Mouse (Mus musculus) intestine, embryonic 16.5 days (tissue): ENCODE measurements around the gene Haghl. TPM values are rescaled to one million over a fixed set of nuclear protein-coding genes. Genes with fewer than 3 reads are reported as not detected.
"Not testable (repeated sequence)": the region's sequence is repeated elsewhere in the genome, so short reads cannot be mapped to it uniquely, and the experiment has no call there.

Experiments
- ATAC-seq: fragments of 200-750 bp; cut with Nextera tagmentation; 2 replicates; pipeline ENCODE4 v1.8.0; 2017; ENCODE audit warnings: moderate TSS enrichment, moderate library complexity
- H3K27ac ChIP-seq: fragments of 300-500 bp; sonication (generic); 2 replicates; pipeline ENCODE4 v1.5.1; 2014; ENCODE audit warnings: mild to moderate bottlenecking, low read length
- H3K27me3 ChIP-seq: fragments of 300-500 bp; sonication (generic); replicated peaks from 2 replicates; pipeline ENCODE4 v1.6.1; 2014; ENCODE audit warnings: low read length, control low read depth, mixed read lengths; ENCODE audit not compliant: control insufficient read depth, insufficient read depth
- H3K36me3 ChIP-seq: fragments of 300-500 bp; sonication (generic); 2 replicates; pipeline ENCODE4 v1.6.1; 2014; ENCODE audit warnings: low read length, control low read depth; ENCODE audit not compliant: control insufficient read depth, insufficient read depth
- H3K4me1 ChIP-seq: fragments of 300-500 bp; sonication (generic); 2 replicates; pipeline ENCODE4 v1.6.1; 2014; ENCODE audit warnings: low read length, control low read depth, mixed read lengths; ENCODE audit not compliant: control insufficient read depth, insufficient read depth
- H3K4me2 ChIP-seq: fragments of 300-500 bp; sonication (generic); 2 replicates; pipeline ENCODE4 v1.6.1; 2014; ENCODE audit warnings: low read depth, low read length, control low read depth
- H3K4me3 ChIP-seq: fragments of 300-500 bp; sonication (generic); 2 replicates; pipeline ENCODE4 v1.5.1; 2014; ENCODE audit warnings: mild to moderate bottlenecking, low read length
- H3K9ac ChIP-seq: fragments of 300-500 bp; sonication (generic); 2 replicates; pipeline ENCODE4 v1.6.1; 2014; ENCODE audit warnings: low read depth, low read length
- H3K9me3 ChIP-seq: fragments of 300-500 bp; sonication (generic); 2 replicates; pipeline ENCODE4 v1.6.1; 2016; ENCODE audit warnings: low read length, control low read depth; ENCODE audit not compliant: control insufficient read depth
- WGBS: fragments of 180-500 bp; shearing (Covaris S2); extraction: QIAGEN DNeasy Blood & Tissue Kit; methylation state at CpG from one replicate; pipeline ENCODE4 v1.1.7; 2014; 5-methylcytosine and 5-hydroxymethylcytosine counted together
- polyA plus RNA-seq: library from polyadenylated mRNA; unstranded; fragments of >200 nt; fragmentation: Nextera tagmentation; extraction: Ambion mirVana; gene quantifications from 2 replicates; pipeline ENCODE4 v1.2.1, GENCODE M21; 2015

The Haghl gene
- polyA plus RNA-seq, 1 experiment from 2014 or later: 41.1 TPM

GRCm38 (mm10) chr17:25755627-25756377 lies 29.7 kb downstream of the Haghl start:
- H3K4me3 ChIP-seq: no peak overlapping the region
- no peaks in the 10 kb centered on the region for H3K27me3 ChIP-seq
- no peaks in the 10 kb centered on the region for H3K36me3 ChIP-seq
- no peak overlapping the region for H3K27ac ChIP-seq
- no peak overlapping the region for H3K4me2 ChIP-seq
- H3K9me3 ChIP-seq: no peaks in the 10 kb centered on the region
- peak; percentile 70 for ATAC-seq
- WGBS: 29% methylated on average over 4 of the region's 4 CpGs
- peaks cover 6% of the 10 kb centered on the region; the same call in 1 of the 2 replicates for H3K4me1 ChIP-seq
- no peak overlapping the region for H3K9ac ChIP-seq

GRCm38 (mm10) chr17:25755086-25755485 lies 30.4 kb downstream of the Haghl start:
- no peak overlapping the region for H3K4me2 ChIP-seq
- H3K4me1 ChIP-seq: peaks cover 6% of the 10 kb centered on the region; the same call in 1 of the 2 replicates
- no peaks in the 10 kb centered on the region for H3K27me3 ChIP-seq
- H3K4me3 ChIP-seq: no peak overlapping the region
- no peaks in the 10 kb centered on the region for H3K9me3 ChIP-seq
- H3K36me3 ChIP-seq: no peaks in the 10 kb centered on the region
- ATAC-seq: no peak
- WGBS: 82% methylated on average over 4 of the region's 4 CpGs
- no peak overlapping the region for H3K27ac ChIP-seq
- H3K9ac ChIP-seq: no peak overlapping the region

DNA sequence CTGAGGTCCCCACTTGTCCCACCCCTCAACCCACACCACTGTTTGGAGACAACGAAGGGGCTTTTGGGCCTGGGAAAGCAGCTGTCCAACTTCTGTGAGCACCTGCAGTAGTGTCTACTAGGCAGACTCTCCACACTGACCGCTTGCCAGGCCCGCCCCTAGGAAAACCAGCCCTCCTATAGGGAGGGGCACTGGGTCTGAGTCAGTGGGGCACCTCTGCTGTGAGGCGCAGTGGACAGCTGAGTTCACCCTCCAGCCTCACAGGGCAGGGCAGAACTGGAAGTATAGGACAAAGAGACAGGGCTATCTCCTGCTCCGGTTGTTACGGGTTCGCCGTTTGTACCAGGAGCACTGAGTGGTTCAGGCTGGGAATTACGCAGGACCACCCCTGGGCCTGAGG lies 31.2 kb downstream of the Haghl start, which contains the start of gene Msln:
Msln (minus strand) TSS at position 138 of the 400 bp plus-strand sequence.
- Histone ChIP-seq H3K27ac (no peak within 1 kb of the TSS), H3K4me1 (peaks cover 6% of the 10 kb centered on the region; the same call in 1 of the 2 replicates), H3K36me3 (no peaks in the 10 kb centered on the region), H3K4me2 (no peak within 1 kb of the TSS), H3K27me3 (no peaks in the 10 kb centered on the region), H3K9me3 (no peaks in the 10 kb centered on the region), H3K9ac (no peak within 1 kb of the TSS), H3K4me3 (no peak within 1 kb of the TSS)
- WGBS: 76% methylated on average over 9 of the region's 9 CpGs
- ATAC-seq: no peak; the same call in 1 of the 2 replicates

DNA sequence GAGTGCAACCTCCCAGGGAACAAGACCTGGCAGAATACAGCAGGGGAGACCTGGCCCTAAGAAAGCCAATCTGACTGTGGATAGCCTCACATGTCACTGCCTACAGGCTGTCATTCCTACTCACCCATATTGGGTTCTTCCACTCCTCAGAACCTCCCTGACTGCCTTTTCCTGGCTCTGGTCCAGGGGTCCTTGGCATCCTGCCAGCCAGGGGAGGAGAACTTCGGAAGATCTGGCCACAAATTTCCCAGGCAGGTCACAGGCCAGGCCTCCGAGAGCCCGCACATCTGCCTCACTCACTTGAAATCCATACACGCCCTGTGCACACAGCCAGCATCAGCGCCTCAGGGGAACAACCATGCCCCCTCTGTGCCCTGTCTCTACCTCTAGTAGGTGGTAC lies 34.0 kb downstream of the Haghl start:
- WGBS: 32% methylated on average over 5 of the region's 5 CpGs
- ATAC-seq: no peak
- no peak overlapping the region for H3K27ac ChIP-seq
- peaks cover 6% of the 10 kb centered on the region; the same call in 1 of the 2 replicates for H3K4me1 ChIP-seq
- no peak overlapping the region for H3K4me3 ChIP-seq
- H3K36me3 ChIP-seq: no peaks in the 10 kb centered on the region
- no peaks in the 10 kb centered on the region for H3K27me3 ChIP-seq
- H3K9ac ChIP-seq: no peak overlapping the region; the same call in 1 of the 2 replicates
- H3K4me2 ChIP-seq: no peak overlapping the region
- H3K9me3 ChIP-seq: no peaks in the 10 kb centered on the region

GRCm38 (mm10) chr17:25749314-25749713 lies 36.2 kb downstream of the Haghl start:
- no peak for ATAC-seq
- no peak overlapping the region for H3K27ac ChIP-seq
- H3K4me3 ChIP-seq: no peak overlapping the region
- WGBS: 84% methylated on average over 6 of the region's 6 CpGs
- H3K9me3 ChIP-seq: no peaks in the 10 kb centered on the region
- no peak overlapping the region for H3K4me2 ChIP-seq
- no peak overlapping the region for H3K9ac ChIP-seq
- no peaks in the 10 kb centered on the region for H3K27me3 ChIP-seq
- peaks cover 3% of the 10 kb centered on the region; the same call in 1 of the 2 replicates for H3K4me1 ChIP-seq
- no peaks in the 10 kb centered on the region for H3K36me3 ChIP-seq

- ATAC-seq: no peak
- 90% methylated on average over 4 of the region's 4 CpGs for WGBS
- H3K9ac ChIP-seq: no peak overlapping the region
- no peaks in the 10 kb centered on the region for H3K9me3 ChIP-seq
- H3K27me3 ChIP-seq: no peaks in the 10 kb centered on the region
- peaks cover 3% of the 10 kb centered on the region; the same call in 1 of the 2 replicates for H3K4me1 ChIP-seq
- no peak overlapping the region for H3K4me3 ChIP-seq
- H3K27ac ChIP-seq: no peak overlapping the region
- no peaks in the 10 kb centered on the region for H3K36me3 ChIP-seq
- H3K4me2 ChIP-seq: no peak overlapping the region
These were observed 37.2 kb downstream of the Haghl start for GRCm38 (mm10) chr17:25748238-25748637.

- Histone ChIP-seq H3K9ac (no peak overlapping the region), H3K9me3 (no peaks in the 10 kb centered on the region), H3K4me2 (no peak overlapping the region), H3K4me3 (no peak overlapping the region), H3K36me3 (no peaks in the 10 kb centered on the region), H3K27me3 (no peaks in the 10 kb centered on the region), H3K27ac (no peak overlapping the region), H3K4me1 (no peaks in the 10 kb centered on the region)
- 76% methylated on average over 10 of the region's 10 CpGs for WGBS
- no peak for ATAC-seq
These were observed 41.2 kb downstream of the Haghl start for GRCm38 (mm10) chr17:25744311-25744710.

- H3K4me2 ChIP-seq: no peak overlapping the region
- H3K27me3 ChIP-seq: no peaks in the 10 kb centered on the region
- WGBS: 90% methylated on average over 9 of the region's 9 CpGs
- H3K9ac ChIP-seq: no peak overlapping the region
- no peaks in the 10 kb centered on the region for H3K4me1 ChIP-seq
- no peak overlapping the region for H3K27ac ChIP-seq
- ATAC-seq: no peak
- no peak overlapping the region for H3K4me3 ChIP-seq
- H3K36me3 ChIP-seq: no peaks in the 10 kb centered on the region
- no peaks in the 10 kb centered on the region for H3K9me3 ChIP-seq
These were observed 41.6 kb downstream of the Haghl start for GRCm38 (mm10) chr17:25743831-25744230.

- not testable (repeated sequence) for H3K36me3 ChIP-seq, H3K4me1 ChIP-seq, ATAC-seq, H3K4me2 ChIP-seq, H3K27ac ChIP-seq, H3K4me3 ChIP-seq, H3K9me3 ChIP-seq, H3K9ac ChIP-seq, H3K27me3 ChIP-seq
- 76% methylated on average over 12 of the region's 12 CpGs for WGBS
These were observed 44.0 kb downstream of the Haghl start for GRCm38 (mm10) chr17:25741471-25741870.
